Mouse (Mus musculus): ENCODE results near the gene Ifne. TPM values are rescaled to one million over a fixed set of nuclear protein-coding genes. Genes with fewer than 3 reads are reported as not detected.

The Ifne gene
- polyA plus RNA-seq, 1 experiment from 2014 or later = 0.15 TPM

DNA sequence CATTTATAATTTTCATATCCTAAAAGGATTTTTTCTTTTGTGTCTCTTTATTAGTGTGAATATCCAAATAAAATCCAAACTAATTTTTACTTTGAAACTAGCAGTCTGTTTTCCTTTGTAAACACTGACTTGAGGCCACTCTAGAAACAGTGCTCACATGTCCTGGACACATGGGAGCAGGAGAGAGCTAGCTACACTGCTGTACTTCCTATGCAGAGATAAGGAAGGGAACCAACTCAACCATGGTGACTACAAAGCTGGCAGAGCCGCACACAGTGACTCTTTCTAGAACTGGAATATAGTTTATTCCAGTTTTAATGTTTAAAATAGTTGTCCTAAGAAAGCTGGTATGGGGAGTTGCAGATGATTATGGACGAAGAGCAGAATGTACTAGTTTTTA, 32.9 kb upstream of the Ifne start:
- CTCF ChIA-PET = no interaction called here
- DNase-seq (ENCODE audit: low read depth, low spot score) (no peak), ATAC-seq (no peak)
- POLR2A ChIA-PET = interaction anchor here (0.6 to 0.7 kb wide), 2 partner anchors 15 to 45 kb away, joined by 3 to 5 read pairs; no protein-coding TSS in a partner anchor
- no peaks in the 10 kb centered on the region for H3K27me3 ChIP-seq
- in situ Hi-C loops (cut with MboI; ENCODE audit: low pct_unique_long_range_greater_than_20kb) = no loop called here
- TF ChIP-seq CTCF (IDR thresholded peaks at IDR 0.05) = no peak

DNA sequence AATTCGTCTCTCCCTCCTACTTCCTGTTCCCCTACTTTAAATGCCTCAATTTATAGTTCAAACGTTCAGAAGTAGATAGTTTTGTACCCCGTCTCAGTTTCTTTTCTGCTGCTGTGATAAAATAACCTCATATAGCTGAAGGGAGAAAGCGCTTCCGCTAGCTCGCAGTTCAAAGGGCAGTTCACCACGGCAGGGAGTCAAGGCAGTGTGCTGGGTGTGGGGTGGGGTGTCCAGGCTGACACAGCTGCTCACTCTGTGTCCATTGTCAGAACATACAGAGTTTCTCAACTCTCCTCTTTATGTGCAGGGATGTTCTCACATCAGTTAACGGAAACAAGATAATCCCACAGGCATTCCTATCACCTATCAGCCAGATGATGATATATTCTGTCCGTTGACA, 32.2 kb upstream of the Ifne start:
- no peak for ATAC-seq
- no peak for DNase-seq (ENCODE audit: low read depth, low spot score)
- in situ Hi-C loops (cut with MboI; ENCODE audit: low pct_unique_long_range_greater_than_20kb) = no loop called here
- TF ChIP-seq CTCF (IDR thresholded peaks at IDR 0.05) = no peak
- ChIA-PET POLR2A (no interaction called here), CTCF (interaction anchor here (1.0 kb wide), 1 partner anchor 23 kb away, joined by 3 read pairs; no protein-coding TSS in a partner anchor)
- no peaks in the 10 kb centered on the region for H3K27me3 ChIP-seq

DNA sequence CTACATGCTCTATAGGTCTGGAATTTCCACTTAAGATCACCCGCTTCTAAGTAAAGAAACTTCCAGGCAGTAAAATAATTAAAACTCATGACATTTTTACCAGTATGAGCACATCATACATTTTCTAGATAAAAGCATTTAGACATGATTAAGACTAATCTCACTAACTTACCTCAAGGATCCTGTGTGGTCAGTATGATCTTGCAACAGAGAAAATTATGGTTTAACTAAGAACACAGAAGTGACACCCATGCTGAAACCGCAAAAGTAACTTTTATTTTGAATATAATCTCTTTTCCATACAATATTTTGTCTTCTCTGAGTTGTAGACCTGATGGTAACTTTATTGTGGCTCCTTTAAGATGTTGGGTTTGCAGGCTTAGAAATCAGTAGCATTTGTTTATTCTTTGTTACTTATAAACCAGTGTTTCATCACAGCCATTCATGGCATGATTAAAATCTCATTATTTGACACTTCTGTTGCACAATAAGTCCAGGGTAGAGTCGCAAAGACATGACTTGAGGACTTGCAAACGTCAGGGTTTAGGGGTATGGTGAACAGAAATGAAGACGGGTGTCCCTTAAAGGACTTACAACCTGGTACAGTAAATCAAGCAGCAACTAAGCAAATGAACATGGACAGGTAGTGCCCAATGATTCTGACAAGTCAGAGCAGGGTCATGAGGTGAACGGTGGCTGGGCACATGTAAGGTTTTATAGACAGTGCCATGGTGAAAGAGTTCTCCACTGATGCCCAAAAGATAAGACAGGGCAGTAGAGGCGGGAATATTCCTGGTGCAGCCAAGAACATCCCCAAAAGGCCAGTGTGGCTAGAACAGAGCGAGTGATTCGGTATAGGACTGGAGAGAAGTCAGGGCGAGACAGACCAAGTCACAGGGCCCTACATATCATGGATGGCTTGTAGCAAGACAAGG, 29.9 kb upstream of the Ifne start:
- H3K27me3 ChIP-seq = no peaks in the 10 kb centered on the region
- in situ Hi-C loops (cut with MboI; ENCODE audit: low pct_unique_long_range_greater_than_20kb) = no loop called here
- DNase-seq (ENCODE audit: low read depth, low spot score) (no peak), ATAC-seq (no peak)
- TF ChIP-seq CTCF (IDR thresholded peaks at IDR 0.05) = no peak
- CTCF ChIA-PET = no interaction called here
- POLR2A ChIA-PET = interaction anchor here (0.6 to 0.7 kb wide), 2 partner anchors 21 to 26 kb away, joined by 3 to 6 read pairs; no protein-coding TSS in a partner anchor

DNA sequence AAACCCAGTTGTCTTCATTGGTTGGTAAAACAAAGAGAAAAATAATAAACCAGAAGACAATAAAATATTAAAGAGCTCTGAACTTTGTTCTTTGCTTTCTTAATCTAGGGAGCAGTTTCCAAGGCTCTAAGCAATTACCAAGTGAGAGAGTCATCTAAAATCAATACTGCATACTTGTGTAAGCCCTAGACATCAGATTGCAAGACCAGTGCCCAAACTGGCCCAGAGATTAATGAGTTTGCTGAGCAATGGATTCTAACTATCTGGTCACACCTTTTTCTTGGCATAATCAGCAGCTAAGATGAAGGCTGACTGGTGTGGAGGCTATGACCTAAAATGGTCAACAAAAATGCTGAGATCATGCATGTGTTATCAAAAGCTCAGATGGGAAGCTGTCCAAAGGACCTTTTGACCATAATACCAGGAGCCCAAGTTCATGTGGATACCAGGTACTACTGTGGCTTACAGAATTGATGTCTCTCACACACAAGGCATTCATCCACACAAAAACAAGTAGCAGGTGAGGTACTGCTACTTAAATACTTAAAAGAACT, 13.3 kb upstream of the Ifne start:
- ChIA-PET POLR2A (interaction anchor here (1.2 kb wide), 1 partner anchor 10 kb away, joined by 3 read pairs; no protein-coding TSS in a partner anchor), CTCF (interaction anchor here (1.2 kb wide), 1 partner anchor 9 kb away, joined by 4 read pairs; no protein-coding TSS in a partner anchor)
- H3K27me3 ChIP-seq = no peaks in the 10 kb centered on the region
- no peak for ATAC-seq
- TF ChIP-seq CTCF (IDR thresholded peaks at IDR 0.05) = no peak
- no peak for DNase-seq (ENCODE audit: low read depth, low spot score)
- in situ Hi-C loops (cut with MboI; ENCODE audit: low pct_unique_long_range_greater_than_20kb) = no loop called here

DNA sequence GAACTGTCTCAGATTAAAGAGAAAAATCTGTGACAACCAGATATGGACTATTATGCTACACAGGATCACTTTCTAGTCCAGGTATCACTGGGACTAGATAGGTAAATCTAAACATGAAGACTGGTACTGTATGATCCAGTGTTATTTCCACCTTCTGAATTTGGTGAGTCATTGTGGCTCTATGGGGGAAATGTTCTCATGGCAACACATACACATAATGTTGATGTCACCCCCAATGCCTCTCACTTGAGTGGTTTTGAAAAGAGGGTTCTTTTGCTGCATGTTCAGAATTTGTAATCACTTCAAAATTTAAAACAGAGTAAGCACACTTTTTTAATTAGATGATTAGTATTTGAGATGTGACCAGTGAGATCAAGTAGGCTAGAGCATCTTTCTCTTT, 8.2 kb upstream of the Ifne start:
- no peak for TF ChIP-seq CTCF (IDR thresholded peaks at IDR 0.05)
- no peak for ATAC-seq
- H3K27me3 ChIP-seq = no peaks in the 10 kb centered on the region
- in situ Hi-C loops (cut with MboI; ENCODE audit: low pct_unique_long_range_greater_than_20kb) = no loop called here
- ChIA-PET CTCF (no interaction called here), POLR2A (interaction anchor here (0.6 kb wide), 1 partner anchor 11 kb away, joined by 3 read pairs; no protein-coding TSS in a partner anchor)
- DNase-seq (ENCODE audit: low read depth, low spot score) = no peak

DNA sequence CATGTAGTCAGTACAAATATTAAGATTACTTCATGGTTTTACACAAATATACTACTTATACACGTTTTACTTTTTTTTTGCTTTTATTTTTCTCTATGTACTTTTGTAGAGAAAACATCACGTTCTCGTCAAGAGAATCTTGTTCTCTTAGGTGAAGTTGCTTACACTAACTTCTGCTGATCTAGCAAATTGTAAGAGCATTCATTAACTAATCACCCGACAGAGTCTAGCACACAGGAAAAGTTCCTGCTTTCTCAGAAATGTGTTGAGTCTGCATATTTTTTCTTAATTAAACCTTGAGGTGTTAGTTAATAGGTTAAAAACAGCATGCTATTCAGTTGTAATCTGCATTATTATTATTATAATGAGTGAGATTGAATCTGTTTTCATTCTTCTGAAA, 1.2 kb downstream of the Ifne start:
- ATAC-seq (no peak), DNase-seq (ENCODE audit: low read depth, low spot score) (no peak)
- ChIA-PET CTCF (no interaction called here), POLR2A (no interaction called here)
- in situ Hi-C loops (cut with MboI; ENCODE audit: low pct_unique_long_range_greater_than_20kb) = no loop called here
- H3K27me3 ChIP-seq = no peaks in the 10 kb centered on the region
- no peak for TF ChIP-seq CTCF (IDR thresholded peaks at IDR 0.05)

DNA sequence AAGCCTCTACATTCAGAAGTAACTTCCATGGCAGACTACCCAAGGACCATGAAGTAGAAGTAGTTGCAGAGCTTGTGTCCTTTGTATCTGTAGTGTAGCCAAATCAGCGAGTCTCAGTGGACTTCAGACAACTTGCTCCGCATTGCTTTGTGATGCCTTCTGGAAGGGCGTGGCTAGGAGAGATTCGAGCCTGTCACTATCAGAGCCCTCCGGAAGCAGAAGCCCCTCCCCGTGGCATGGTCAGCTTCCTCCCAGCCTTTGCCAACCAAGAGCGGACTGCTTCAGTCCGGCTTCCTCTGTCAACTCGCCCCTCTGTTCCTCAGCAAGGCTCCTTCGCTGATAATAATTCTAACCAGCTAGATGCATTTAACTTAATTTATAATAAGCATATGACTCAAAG, 1.8 kb downstream of the Ifne start:
- ChIA-PET POLR2A (no interaction called here), CTCF (no interaction called here)
- ATAC-seq (no peak), DNase-seq (ENCODE audit: low read depth, low spot score) (no peak)
- no peak for TF ChIP-seq CTCF (IDR thresholded peaks at IDR 0.05)
- in situ Hi-C loops (cut with MboI; ENCODE audit: low pct_unique_long_range_greater_than_20kb) = no loop called here
- no peaks in the 10 kb centered on the region for H3K27me3 ChIP-seq

DNA sequence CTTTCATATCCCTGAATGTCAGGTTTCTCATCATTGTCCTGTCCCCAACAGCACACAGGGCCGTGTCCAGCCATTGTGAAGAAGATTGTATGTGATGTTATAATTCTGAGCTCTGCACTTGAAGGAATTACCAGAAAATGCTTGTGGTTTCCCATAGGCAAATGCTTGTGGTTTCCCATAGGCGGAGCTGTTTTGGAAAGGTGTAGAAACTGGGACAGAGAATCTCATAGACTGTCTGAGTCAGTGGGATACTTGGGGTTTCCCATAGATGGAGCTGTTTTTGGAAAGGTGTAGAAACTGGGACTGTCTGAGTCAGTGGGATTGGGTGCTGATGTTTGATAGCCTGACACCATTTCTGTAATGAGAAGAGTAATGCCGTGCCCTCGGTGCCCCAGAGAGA, 3.5 kb downstream of the Ifne start:
- H3K27me3 ChIP-seq = no peaks in the 10 kb centered on the region
- TF ChIP-seq CTCF (IDR thresholded peaks at IDR 0.05) = no peak
- DNase-seq (ENCODE audit: low read depth, low spot score) (no peak), ATAC-seq (no peak)
- POLR2A ChIA-PET = no interaction called here
- in situ Hi-C loops (cut with MboI; ENCODE audit: low pct_unique_long_range_greater_than_20kb) = no loop called here
- CTCF ChIA-PET = no interaction called here

DNA sequence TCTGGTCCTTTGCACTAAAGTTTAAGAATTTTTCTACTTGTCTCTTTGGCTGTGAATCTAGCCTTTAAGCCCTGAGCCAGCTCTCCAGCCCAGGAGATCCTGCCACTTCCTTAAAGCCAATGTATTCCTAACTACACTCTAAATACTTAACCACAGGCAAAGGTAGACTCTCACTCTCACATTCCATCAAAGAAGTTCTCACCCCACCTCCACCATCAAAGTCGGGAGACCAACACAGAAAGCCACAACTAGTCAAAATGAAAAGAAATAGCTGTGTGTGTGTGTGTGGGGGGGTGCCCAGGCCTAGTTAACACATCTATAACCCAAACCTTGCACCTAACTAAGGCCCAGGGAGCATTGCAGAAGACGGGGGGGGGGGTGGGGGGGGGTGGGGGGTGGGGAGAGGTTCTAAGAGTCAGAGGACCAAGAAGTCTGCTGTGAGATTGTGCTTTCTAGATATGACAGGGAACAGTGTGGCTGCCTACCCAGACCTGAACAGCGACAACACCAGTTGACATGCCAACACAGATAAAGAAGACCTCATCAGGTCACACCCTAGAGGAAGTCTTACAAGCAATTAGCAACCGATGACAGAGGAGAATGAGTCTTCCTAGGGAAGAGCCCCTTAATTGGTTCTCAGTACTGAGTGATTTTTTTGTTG, 4.4 kb downstream of the Ifne start:
- TF ChIP-seq CTCF (IDR thresholded peaks at IDR 0.05) = no peak
- POLR2A ChIA-PET = no interaction called here
- ATAC-seq (no peak), DNase-seq (ENCODE audit: low read depth, low spot score) (no peak)
- in situ Hi-C loops (cut with MboI; ENCODE audit: low pct_unique_long_range_greater_than_20kb) = no loop called here
- no peaks in the 10 kb centered on the region for H3K27me3 ChIP-seq
- CTCF ChIA-PET = interaction anchor here (0.9 to 1.9 kb wide), 2 partner anchors 9 to 253 kb away, joined by 3 to 6 read pairs; no protein-coding TSS in a partner anchor

DNA sequence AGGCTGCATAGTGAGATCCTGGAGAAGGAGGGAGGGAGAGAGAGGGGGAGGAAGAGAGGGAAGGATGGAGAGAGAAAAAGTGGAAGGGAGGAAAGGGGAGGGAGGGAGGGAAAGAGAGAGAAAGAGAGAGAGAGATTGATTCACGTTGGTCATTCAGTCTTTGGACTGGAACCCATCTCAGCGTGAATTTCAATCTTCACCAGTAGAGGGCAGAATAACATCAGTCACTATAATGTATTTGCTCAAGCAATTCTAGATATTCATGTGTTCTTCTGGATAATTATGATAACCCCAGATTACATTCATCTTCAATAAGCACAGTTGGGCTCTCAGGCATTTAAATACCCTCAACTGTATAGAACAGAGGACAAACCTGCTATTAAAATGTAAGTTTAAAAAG, 7.3 kb downstream of the Ifne start:
- TF ChIP-seq CTCF (IDR thresholded peaks at IDR 0.05) = no peak
- ChIA-PET POLR2A (no interaction called here), CTCF (interaction anchor here (0.7 to 1.8 kb wide), 4 partner anchors 65 to 273 kb away, joined by 3 to 4 read pairs (median 3); no protein-coding TSS in a partner anchor)
- H3K27me3 ChIP-seq = no peaks in the 10 kb centered on the region
- DNase-seq (ENCODE audit: low read depth, low spot score) (no peak), ATAC-seq (no peak)
- in situ Hi-C loops (cut with MboI; ENCODE audit: low pct_unique_long_range_greater_than_20kb) = loop anchor here (5.0 to 25.0 kb wide), 4 partner anchors 60 to 255 kb away; partner anchors contain the start of genes Gm13271, Gm13283 and Gm13290
